Mouse (Mus musculus) bone marrow, adult 2 months (tissue): Measurements from ENCODE around the gene Nipal3.

Experiments
- CTCF ChIP-seq: fragments of 200-500 bp; IDR thresholded peaks from 2 replicates; pipeline ENCODE4 v1.5.1; 2011; ENCODE audit warnings: low read length, control low read depth; ENCODE audit not compliant: control insufficient read depth, insufficient read depth
- POLR2A ChIP-seq: fragments of 200-500 bp; IDR thresholded peaks from 2 replicates; pipeline ENCODE4 v1.6.1; 2011; ENCODE audit warnings: low read depth, mild to moderate bottlenecking, control low read depth, low read length, borderline replicate concordance; ENCODE audit not compliant: control insufficient read depth

GRCm38 (mm10) chr4:135509515-135509914, 14.7 kb upstream of the Nipal3 start:
- TF ChIP-seq POLR2A (no peak), CTCF (no peak)
